Mouse (Mus musculus): ENCODE data around the gene Syne2. TPM values are rescaled to one million over a fixed set of nuclear protein-coding genes. Genes with fewer than 3 reads are reported as not detected.

Gene Syne2
- polyA plus RNA-seq, 1 experiment from 2014 or later: 61.4 TPM

GRCm38 (mm10) chr12:75852384-75852783 is 34.5 kb downstream of the Syne2 start:
- DNase-seq (ENCODE audit: low spot score): no peak
- Histone ChIP-seq H3K4me3 (ENCODE audit: low read depth, low read length) (no peak overlapping the region), H3K27ac (ENCODE audit: low read depth, low read length) (no peak overlapping the region), H3K9me3 (ENCODE audit: control insufficient read depth, low read length) (no peaks in the 10 kb centered on the region), H3K9ac (ENCODE audit: low read length) (no peak overlapping the region), H3K36me3 (ENCODE audit: control insufficient read depth, insufficient read depth, low read length) (no peaks in the 10 kb centered on the region), H3K4me1 (ENCODE audit: control insufficient read depth, insufficient read depth, low read length) (no peaks in the 10 kb centered on the region), H3K27me3 (ENCODE audit: control insufficient read depth, insufficient read depth, low read length) (no peaks in the 10 kb centered on the region), H3K4me2 (ENCODE audit: low read depth) (no peak overlapping the region)
- 52% methylated on average over 6 of the region's 6 CpGs for WGBS
- ATAC-seq (ENCODE audit: insufficient read depth, low FRiP score, low TSS enrichment): no peak

GRCm38 (mm10) chr12:75853559-75853958 is 35.6 kb downstream of the Syne2 start:
- Histone ChIP-seq H3K9me3 (ENCODE audit: control insufficient read depth, low read length) (no peaks in the 10 kb centered on the region), H3K4me1 (ENCODE audit: control insufficient read depth, insufficient read depth, low read length) (no peaks in the 10 kb centered on the region), H3K4me3 (ENCODE audit: low read depth, low read length) (no peak overlapping the region), H3K4me2 (ENCODE audit: low read depth) (no peak overlapping the region), H3K9ac (ENCODE audit: low read length) (no peak overlapping the region), H3K27ac (ENCODE audit: low read depth, low read length) (no peak overlapping the region), H3K27me3 (ENCODE audit: control insufficient read depth, insufficient read depth, low read length) (no peaks in the 10 kb centered on the region), H3K36me3 (ENCODE audit: control insufficient read depth, insufficient read depth, low read length) (no peaks in the 10 kb centered on the region)
- DNase-seq (ENCODE audit: low spot score) (no peak), ATAC-seq (ENCODE audit: insufficient read depth, low FRiP score, low TSS enrichment) (no peak)
- WGBS: 74% methylated on average over 8 of the region's 8 CpGs

GRCm38 (mm10) chr12:75855051-75855453 is 37.1 kb downstream of the Syne2 start:
- H3K9me3 ChIP-seq (ENCODE audit: control insufficient read depth, low read length): no peaks in the 10 kb centered on the region
- no peak for ATAC-seq (ENCODE audit: insufficient read depth, low FRiP score, low TSS enrichment)

GRCm38 (mm10) chr12:75855621-75856020 is 37.7 kb downstream of the Syne2 start:
- no peaks in the 10 kb centered on the region for H3K27me3 ChIP-seq (ENCODE audit: control insufficient read depth, insufficient read depth, low read length)
- H3K9me3 ChIP-seq (ENCODE audit: control insufficient read depth, low read length): no peaks in the 10 kb centered on the region
- no peak overlapping the region for H3K4me3 ChIP-seq (ENCODE audit: low read depth, low read length)
- WGBS: 95% methylated on average over 9 of the region's 9 CpGs
- DNase-seq (ENCODE audit: low spot score) (no peak), ATAC-seq (ENCODE audit: insufficient read depth, low FRiP score, low TSS enrichment) (no peak)
- no peak overlapping the region for H3K9ac ChIP-seq (ENCODE audit: low read length)
- H3K27ac ChIP-seq (ENCODE audit: low read depth, low read length): no peak overlapping the region
- no peaks in the 10 kb centered on the region for H3K36me3 ChIP-seq (ENCODE audit: control insufficient read depth, insufficient read depth, low read length)
- H3K4me1 ChIP-seq (ENCODE audit: control insufficient read depth, insufficient read depth, low read length): no peaks in the 10 kb centered on the region
- H3K4me2 ChIP-seq (ENCODE audit: low read depth): no peak overlapping the region

More at GRCm38 (mm10) chr12:75855051-75855453, 37.1 kb downstream of the Syne2 start:
- no peaks in the 10 kb centered on the region for H3K27me3 ChIP-seq (ENCODE audit: control insufficient read depth, insufficient read depth, low read length)
- H3K9ac ChIP-seq (ENCODE audit: low read length): no peak overlapping the region
- no peak overlapping the region for H3K4me2 ChIP-seq (ENCODE audit: low read depth)
- WGBS: 71% methylated on average over 7 of the region's 7 CpGs
- H3K4me3 ChIP-seq (ENCODE audit: low read depth, low read length): no peak overlapping the region
- DNase-seq (ENCODE audit: low spot score): no peak
- no peak overlapping the region for H3K27ac ChIP-seq (ENCODE audit: low read depth, low read length)
- no peaks in the 10 kb centered on the region for H3K36me3 ChIP-seq (ENCODE audit: control insufficient read depth, insufficient read depth, low read length)
- H3K4me1 ChIP-seq (ENCODE audit: control insufficient read depth, insufficient read depth, low read length): no peaks in the 10 kb centered on the region

GRCm38 (mm10) chr12:75856096-75856868 is 38.3 kb downstream of the Syne2 start:
- no peak overlapping the region for H3K9ac ChIP-seq (ENCODE audit: low read length)
- H3K27me3 ChIP-seq (ENCODE audit: control insufficient read depth, insufficient read depth, low read length): no peaks in the 10 kb centered on the region
- no peak overlapping the region for H3K4me2 ChIP-seq (ENCODE audit: low read depth)
- H3K9me3 ChIP-seq (ENCODE audit: control insufficient read depth, low read length): no peaks in the 10 kb centered on the region
- no peaks in the 10 kb centered on the region for H3K4me1 ChIP-seq (ENCODE audit: control insufficient read depth, insufficient read depth, low read length)
- no peak for DNase-seq (ENCODE audit: low spot score)
- H3K4me3 ChIP-seq (ENCODE audit: low read depth, low read length): no peak overlapping the region
- no peak overlapping the region for H3K27ac ChIP-seq (ENCODE audit: low read depth, low read length)
- 80% methylated on average over 14 of the region's 14 CpGs for WGBS
- H3K36me3 ChIP-seq (ENCODE audit: control insufficient read depth, insufficient read depth, low read length): no peaks in the 10 kb centered on the region
- no peak for ATAC-seq (ENCODE audit: insufficient read depth, low FRiP score, low TSS enrichment)

- Histone ChIP-seq H3K9me3 (ENCODE audit: control insufficient read depth, low read length) (no peaks in the 10 kb centered on the region), H3K27ac (ENCODE audit: low read depth, low read length) (no peak overlapping the region), H3K9ac (ENCODE audit: low read length) (no peak overlapping the region), H3K4me2 (ENCODE audit: low read depth) (no peak overlapping the region), H3K36me3 (ENCODE audit: control insufficient read depth, insufficient read depth, low read length) (no peaks in the 10 kb centered on the region), H3K4me3 (ENCODE audit: low read depth, low read length) (no peak overlapping the region), H3K27me3 (ENCODE audit: control insufficient read depth, insufficient read depth, low read length) (no peaks in the 10 kb centered on the region), H3K4me1 (ENCODE audit: control insufficient read depth, insufficient read depth, low read length) (no peaks in the 10 kb centered on the region)
- 90% methylated on average over 10 of the region's 11 CpGs for WGBS
- DNase-seq (ENCODE audit: low spot score): no peak
- no peak for ATAC-seq (ENCODE audit: insufficient read depth, low FRiP score, low TSS enrichment)
Measured at GRCm38 (mm10) chr12:75859936-75860335, 42.0 kb downstream of the Syne2 start.

- no peak overlapping the region for H3K9ac ChIP-seq (ENCODE audit: low read length)
- no peak overlapping the region for H3K27ac ChIP-seq (ENCODE audit: low read depth, low read length)
- no peak for ATAC-seq (ENCODE audit: insufficient read depth, low FRiP score, low TSS enrichment)
- no peaks in the 10 kb centered on the region for H3K4me1 ChIP-seq (ENCODE audit: control insufficient read depth, insufficient read depth, low read length)
- H3K27me3 ChIP-seq (ENCODE audit: control insufficient read depth, insufficient read depth, low read length): no peaks in the 10 kb centered on the region
- H3K4me2 ChIP-seq (ENCODE audit: low read depth): no peak overlapping the region
- no peak for DNase-seq (ENCODE audit: low spot score)
- H3K4me3 ChIP-seq (ENCODE audit: low read depth, low read length): no peak overlapping the region
- WGBS: 94% methylated on average over 6 of the region's 6 CpGs
- H3K36me3 ChIP-seq (ENCODE audit: control insufficient read depth, insufficient read depth, low read length): no peaks in the 10 kb centered on the region
- H3K9me3 ChIP-seq (ENCODE audit: control insufficient read depth, low read length): no peaks in the 10 kb centered on the region
Measured at GRCm38 (mm10) chr12:75860843-75861242, 42.9 kb downstream of the Syne2 start.

- no peaks in the 10 kb centered on the region for H3K36me3 ChIP-seq (ENCODE audit: control insufficient read depth, insufficient read depth, low read length)
- DNase-seq (ENCODE audit: low spot score) (no peak), ATAC-seq (ENCODE audit: insufficient read depth, low FRiP score, low TSS enrichment) (no peak)
- no peak overlapping the region for H3K4me2 ChIP-seq (ENCODE audit: low read depth)
- 82% methylated on average over 2 of the region's 2 CpGs for WGBS
- H3K27ac ChIP-seq (ENCODE audit: low read depth, low read length): no peak overlapping the region
- no peaks in the 10 kb centered on the region for H3K9me3 ChIP-seq (ENCODE audit: control insufficient read depth, low read length)
- H3K4me3 ChIP-seq (ENCODE audit: low read depth, low read length): no peak overlapping the region
- H3K4me1 ChIP-seq (ENCODE audit: control insufficient read depth, insufficient read depth, low read length): 0 out of 2 replicates have a peak, but pooled peaks cover 2% of the 10 kb centered on the region
- no peaks in the 10 kb centered on the region for H3K27me3 ChIP-seq (ENCODE audit: control insufficient read depth, insufficient read depth, low read length)
- H3K9ac ChIP-seq (ENCODE audit: low read length): no peak overlapping the region
Measured at GRCm38 (mm10) chr12:75865166-75865565, 47.2 kb downstream of the Syne2 start.

All from neural tube, embryonic 11.5 days (tissue).